Mouse (Mus musculus) heart, adult 9 months (tissue): ENCODE results near the gene Zfp398.

Experiments used
- DNase-seq, 2 experiments: peaks; one replicate each; pipeline ENCODE4 v3.0.0; 2022; ENCODE audit warnings: low spot score in 2 of 2

The Zfp398 gene

DNA sequence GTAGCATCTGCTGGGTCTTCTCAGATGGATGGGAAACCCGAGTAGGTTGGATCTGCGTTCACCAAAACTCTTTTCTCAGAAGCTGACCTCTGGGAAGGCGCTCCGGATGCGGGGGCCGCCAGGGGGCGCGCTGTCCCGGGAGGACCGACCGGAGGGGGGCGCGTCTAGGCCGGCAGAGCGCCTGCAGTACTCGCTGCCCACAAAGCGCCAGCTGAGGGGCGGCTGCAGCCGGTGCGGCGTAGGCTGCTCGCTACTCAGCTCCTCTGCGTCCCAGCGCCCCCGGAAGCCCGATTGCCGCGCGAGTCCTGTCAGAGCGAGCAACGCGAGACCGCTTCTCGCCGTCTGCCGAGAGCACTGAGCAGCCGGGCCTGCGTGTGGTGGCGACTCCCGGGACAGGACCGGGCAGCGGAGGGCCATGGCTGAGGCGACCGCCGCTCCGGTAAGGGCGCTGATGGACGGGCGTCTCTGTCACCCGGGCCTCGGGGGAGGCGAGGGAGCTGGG, at the start of gene Zfp398:
TSS of gene Zfp398 (plus strand) at position 180 of the 502 bp plus-strand sequence.
- DNase-seq: peak; percentile 88 to 93

DNA sequence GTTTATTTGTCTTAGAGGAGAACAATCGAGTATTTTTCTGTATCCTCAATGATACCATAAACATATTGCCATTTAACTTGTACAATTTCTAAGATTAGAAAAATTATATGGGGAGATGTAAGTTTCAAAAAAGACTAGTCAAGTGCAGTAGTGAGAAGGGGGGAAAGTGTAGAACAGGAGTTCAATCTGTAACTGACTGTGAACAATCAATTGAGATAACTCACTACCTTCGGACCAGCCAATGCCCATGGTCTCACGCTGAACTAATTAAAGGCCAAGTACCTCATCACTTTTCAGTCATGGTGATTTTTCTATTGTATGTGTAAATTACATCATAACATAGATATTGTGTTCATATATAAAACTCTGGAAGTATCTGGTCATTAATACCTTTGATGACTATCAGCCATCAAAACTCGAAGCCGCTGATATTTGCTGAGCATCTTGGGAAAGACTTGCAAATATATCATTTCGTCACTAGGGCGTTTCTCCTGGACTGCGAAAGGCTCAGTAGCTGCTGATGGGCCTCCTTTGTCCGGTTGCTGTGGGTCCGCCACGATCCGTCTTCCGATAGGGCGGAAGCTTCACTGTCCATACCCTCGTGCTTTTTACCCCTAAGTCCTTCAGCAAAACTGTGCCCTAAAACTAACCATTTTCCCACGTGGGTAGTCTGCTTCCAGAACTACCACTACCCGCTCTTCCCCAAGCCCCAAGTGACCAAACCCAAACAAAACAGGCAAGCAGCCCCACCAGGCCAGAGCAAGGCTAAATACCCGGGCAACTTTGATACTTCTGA, 47.3 kb upstream of the Zfp398 start:
- DNase-seq: peak; percentile 90 to 93

DNA sequence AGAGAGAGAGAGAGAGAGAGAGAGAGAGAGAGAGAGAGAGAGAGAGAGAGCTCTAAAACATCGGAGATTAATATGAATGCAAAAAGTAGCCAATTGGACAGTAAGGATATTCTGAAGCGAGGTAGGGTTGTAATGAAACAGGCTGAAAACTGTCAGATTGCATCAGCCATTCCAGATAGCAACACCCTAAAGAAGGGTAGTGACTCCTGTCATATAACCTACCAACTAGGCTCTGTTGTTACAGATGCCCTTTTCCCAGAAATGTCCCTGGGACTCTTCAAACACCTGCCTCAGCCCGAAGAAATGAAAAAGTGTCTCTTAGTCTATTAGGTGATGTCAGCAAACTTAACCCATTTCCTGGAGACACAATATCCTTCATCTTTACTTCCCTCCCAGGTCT, 46.6 kb upstream of the Zfp398 start:
- peak in 1 of 2 experiments; percentile 20 for DNase-seq

DNA sequence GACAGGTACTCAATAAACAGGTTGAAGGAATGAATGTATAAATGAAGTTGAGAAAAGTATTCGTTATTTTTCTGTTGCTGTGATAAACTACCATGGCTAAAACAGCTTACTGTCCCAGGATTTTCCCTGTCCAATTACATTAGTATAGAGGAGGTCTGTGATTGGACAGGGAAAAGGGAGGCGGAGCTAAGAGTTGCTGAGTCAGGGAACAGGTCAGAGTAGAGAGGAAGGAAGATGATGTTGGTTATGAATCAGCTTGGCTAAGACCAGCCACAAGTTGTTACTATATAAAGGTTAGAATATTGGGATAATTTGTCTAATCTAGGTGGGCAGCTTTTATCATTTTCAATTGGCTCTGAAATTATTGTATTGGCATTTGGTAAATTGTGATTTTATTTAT, 44.7 kb upstream of the Zfp398 start:
- peak in 1 of 2 experiments; percentile 40 for DNase-seq

DNA sequence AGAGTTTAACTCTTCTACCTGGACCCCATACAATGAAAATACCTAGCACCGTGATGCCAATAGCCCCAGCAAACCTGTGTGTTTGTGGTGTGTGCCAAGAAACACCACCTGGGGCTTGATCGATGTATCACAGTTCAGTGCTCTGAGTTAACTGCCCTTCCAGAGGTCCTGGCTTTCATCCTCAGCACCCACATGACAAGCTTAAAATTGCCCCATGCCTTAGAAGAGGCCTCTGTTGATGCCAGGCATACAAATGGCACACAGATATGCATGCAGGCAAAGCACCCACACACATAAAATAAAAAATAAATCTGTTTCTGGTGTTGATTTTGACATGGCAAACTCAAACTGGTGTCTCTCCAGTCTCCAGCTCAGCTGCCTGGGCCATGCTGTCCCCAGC, 42.9 kb upstream of the Zfp398 start:
- no peak for DNase-seq

DNA sequence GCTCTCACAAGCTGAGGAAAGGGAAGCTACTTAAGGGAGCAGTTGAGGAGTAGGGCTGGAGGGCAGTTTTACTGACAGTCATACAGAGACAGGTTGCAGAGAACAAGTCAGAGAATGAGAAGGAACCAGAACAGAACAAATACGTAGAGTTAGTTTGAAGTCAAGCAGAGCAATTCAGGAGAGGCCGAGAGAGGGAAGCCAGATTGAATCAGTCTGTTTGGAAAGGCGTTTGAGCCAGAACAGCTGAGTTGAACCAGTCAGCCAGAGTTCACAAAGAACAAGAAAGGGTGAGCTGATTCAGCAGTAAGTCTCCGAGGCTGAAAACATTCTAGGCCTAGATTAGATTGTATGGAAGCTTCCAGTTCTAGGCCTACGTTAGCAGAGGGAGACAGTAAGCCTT, 42.2 kb upstream of the Zfp398 start:
- DNase-seq: no peak

DNA sequence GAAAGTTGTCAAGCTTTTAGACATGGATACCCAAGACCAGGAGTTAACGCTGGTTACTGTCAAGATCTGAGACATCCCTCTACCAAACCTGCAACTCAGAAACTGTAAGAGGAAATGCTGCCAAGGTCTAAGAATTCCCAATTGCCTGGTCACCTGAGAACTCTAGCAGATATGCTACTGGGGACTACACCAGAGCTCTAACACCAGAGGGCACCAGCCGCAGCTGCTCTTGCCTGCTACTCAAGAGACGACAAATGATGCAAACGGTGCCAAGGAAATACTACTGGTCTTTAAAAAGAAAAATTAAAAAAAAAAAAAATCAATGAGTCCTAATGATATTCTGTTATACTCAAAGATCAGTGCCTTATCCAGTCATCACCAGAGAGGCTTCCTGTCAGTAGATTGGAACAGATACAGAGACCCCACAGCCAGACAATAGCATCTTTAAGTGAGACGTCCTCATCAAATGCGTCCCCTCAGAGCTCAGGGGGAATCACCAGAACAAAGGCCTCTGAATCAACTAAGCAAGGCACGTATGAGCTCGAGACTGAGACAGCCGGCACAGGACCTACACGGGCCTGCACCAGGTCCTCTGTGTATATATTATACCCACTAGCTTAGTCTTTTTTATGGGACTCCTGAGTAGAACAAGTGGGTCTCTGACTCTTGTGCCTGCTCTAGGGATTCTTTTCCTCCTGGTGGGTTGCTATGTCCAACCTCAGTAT, 41.2 kb upstream of the Zfp398 start:
- DNase-seq: no peak

DNA sequence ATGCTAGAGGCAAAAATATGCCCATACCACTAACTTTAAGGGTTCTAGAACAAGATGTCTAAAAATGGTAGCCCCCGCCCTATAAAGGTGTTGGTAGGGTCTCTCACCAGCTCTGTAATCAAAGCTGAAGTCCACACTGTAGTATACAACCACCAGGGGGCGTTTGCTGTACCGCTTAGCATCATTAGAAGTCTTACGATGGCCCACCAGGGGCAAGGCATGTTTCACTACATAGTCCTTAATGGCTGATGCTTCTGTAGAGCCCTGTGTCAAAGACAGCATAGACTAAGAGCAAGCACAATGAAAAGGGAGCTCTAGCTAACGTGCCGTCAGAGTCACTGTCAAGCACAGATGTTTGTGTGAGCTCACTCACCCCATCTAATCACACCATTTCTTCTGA, 36.4 kb upstream of the Zfp398 start:
- DNase-seq: peak; percentile 36 to 48

DNA sequence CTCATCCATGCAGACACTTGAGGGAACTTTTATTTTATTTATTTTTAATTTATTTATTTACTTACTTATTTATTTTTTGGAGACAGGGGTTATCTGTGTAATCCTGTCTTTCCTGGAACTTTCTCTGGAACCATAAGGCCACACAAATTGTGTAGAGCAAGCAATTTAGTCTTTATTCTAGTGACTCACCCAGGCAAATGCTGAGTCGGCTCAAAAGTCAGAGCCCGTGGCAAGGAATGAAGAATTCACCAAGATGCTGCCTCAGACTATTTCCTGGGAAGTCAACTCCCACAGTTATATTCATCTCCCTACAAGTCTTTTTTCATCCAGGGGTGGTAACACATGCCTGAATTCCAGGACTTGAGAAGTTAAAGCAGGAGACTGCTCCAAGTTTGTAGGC, 29.9 kb upstream of the Zfp398 start:
- DNase-seq: no peak

DNA sequence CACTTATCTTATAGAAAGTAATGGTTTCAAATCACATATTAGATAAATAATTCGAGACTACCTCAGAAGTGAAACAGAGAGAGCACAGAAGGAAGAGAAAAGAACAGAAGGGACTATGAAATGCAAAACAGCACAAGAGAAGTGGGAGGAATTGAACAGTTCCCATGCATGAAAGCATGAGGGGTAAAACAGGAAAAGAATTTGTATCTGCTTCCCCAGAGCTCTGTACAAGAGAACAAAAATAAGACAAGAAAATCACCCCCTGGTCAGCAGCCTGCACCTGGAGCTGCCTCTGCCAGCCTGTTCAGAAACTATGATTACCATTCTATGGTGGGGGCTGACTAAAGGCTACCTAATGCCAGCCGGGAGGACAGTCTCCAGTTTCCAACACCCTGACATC, 28.0 kb upstream of the Zfp398 start:
- no peak for DNase-seq

DNA sequence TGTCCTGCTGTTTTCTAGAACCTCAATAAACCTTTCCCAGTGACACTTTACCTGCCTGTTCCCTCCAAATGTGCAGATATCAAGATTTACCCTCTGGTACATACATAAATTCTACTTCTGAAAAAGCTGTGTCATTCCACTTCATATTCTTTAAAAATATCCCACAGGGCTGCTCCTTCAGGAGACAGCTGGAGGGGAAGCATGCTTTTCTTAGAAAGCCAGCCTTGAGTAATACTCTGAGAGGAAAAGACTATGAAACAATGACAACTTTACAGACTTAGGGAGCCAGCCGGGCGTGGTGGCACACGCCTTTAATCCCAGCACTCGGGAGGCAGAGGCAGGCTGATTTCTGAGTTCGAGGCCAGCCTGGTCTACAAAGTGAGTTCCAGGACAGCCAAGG, 26.9 kb upstream of the Zfp398 start:
- DNase-seq: no peak

DNA sequence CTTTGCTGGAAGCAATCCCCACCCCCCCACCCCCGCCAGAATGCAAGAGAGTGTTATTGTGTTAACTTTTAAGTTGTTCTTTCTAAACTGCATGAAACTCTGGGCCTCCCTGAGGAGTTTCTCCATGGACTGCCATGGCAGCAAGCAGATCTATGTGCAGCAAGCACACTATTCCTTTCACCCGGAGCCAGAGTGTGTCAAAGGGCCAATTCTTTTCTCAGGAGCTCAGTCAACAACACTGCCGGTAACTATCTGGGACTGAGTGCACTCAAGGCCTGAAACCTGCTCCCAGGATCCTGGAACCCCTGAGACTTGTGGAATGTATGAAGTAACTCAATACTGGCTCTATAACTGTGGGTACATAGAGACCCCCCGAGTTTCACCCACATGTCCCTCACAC, 26.4 kb upstream of the Zfp398 start:
- DNase-seq: no peak

DNA sequence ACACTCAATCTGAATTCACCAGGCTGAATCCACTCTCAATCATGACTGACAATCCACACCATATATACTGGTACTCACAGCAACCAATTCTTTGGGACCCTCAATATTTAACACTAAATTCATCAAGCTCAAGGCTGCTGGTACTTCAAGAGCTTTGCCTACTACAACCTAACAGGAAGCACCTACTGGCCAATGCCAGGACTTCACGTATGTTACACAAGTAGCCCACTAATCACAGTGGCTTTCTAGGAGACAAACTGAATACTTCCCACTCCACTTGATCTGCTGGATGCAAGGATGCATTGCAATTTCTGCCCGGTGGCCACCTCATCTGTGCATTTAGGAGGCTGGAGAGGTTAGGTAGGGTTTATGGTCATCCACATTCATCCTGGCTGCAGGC, 25.3 kb upstream of the Zfp398 start:
- DNase-seq: no peak

DNA sequence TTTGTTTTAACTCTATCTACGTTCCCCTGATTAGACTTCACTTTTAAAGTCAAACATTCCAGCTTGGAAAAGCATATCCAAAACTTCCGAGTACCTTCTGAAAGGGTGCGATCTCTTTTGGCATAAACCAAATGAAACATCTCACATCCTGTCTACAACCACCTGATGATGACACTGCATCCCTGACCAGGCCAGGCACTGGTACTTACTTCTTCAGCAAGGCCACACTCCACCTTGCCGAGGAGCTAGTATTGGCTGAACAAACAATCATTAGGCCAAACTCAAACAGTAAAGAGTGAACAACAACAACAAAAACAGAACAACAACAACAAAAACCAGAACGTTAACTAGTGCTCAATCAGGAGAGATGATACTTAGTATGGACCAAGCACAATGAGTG, 24.1 kb upstream of the Zfp398 start:
- no peak for DNase-seq

DNA sequence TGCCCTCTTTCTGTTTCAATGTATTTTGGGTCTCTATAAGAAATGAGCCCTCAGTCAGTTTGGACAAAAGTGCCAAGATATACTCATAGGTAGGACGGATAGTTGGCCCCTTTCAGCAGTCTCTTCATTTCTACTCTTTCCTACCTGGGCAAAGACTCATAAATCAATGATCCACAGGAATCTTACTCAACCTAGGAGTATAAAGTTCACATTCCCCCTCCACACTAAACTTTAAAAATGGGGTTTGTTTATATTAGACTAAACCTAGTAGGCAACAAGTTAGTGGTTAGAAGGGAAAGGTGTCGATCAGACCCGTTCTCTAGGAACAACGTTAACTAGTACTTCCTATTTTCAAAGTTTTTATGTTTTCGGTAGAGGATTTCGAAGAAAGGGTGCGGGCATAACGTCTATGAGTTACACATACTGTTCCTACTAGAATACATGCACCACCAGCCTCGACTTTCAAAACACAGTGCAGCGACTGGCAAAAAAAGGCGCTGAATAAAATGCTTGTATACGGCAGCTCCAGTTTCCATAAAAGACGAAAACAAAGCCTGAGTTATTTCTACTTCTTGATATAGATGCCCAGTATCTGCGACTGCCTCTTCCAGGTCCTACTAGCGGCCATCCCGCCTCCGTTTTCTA, 23.1 kb upstream of the Zfp398 start:
- no peak for DNase-seq

DNA sequence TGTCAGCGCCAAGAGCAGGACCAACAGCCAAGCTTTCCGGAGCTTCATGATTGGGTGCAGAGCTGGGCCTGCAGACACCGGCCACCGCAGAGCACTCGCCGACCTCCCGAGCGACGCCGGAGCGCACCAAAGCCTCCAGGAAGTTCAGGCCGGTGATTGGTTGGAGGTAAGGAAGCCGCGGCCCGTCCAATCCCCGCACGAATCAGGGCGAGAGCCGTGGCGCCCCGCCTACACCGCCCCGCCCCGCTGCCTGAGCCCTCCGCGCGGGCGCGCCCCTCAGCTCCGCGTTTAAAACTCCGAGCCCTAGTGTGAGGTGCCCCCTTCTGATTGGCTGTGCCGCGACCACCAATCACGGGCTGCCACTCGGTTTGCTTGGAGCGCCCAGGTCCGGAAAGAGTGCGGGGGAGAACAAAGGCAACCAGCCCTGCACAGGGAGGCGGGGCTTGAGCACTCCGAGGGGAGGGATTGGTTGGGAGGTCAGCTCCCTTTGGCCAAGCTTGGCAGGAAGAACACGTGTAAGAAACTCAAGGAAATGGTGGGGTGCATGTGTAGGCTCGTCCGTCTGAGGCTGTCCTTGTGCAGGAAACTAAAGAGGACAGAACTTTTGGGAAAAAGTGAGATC, 22.1 kb upstream of the Zfp398 start, which contains the start of gene Pdia4:
TSS of gene Pdia4 (minus strand) at position 174 of the 622 bp plus-strand sequence.
- peak; percentile 99 for DNase-seq

DNA sequence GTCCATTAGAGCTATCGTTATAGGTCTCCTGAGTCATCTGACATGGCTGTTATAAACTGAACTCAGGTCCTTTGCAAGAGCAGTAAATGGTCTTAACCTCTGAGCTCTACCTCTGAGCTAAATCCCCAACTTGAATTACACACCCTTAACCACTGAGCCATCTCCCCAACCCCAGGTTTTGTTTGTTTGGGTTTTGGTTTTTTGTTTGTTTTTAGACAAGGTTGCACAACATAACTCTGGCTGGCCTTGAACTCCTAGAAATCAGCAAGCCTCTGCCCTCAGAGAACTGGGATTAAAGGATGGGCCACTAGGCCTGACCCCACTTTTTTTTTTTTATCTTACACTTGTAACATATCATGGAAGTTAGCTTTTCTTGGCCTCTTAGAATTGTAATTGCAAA, 19.3 kb upstream of the Zfp398 start:
- DNase-seq: no peak

DNA sequence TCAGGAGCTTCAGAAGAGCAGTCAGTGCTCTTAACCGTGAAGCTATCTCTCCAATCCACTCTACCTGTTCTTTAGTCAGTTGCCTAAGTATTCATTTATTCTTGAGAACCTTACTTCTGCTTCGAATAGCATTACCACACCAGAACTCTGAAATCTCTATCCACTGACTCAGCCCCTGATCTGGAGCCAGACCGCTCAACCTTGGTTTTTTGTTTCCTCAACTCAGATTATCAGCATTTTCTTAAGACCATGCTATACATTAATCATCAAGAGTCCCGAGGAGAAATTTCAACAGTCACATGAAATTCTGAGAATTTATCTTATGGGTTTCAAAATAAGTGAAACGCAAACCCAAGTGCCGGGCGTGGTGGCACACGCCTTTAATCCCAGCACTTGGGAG, 16.7 kb upstream of the Zfp398 start:
- no peak for DNase-seq

DNA sequence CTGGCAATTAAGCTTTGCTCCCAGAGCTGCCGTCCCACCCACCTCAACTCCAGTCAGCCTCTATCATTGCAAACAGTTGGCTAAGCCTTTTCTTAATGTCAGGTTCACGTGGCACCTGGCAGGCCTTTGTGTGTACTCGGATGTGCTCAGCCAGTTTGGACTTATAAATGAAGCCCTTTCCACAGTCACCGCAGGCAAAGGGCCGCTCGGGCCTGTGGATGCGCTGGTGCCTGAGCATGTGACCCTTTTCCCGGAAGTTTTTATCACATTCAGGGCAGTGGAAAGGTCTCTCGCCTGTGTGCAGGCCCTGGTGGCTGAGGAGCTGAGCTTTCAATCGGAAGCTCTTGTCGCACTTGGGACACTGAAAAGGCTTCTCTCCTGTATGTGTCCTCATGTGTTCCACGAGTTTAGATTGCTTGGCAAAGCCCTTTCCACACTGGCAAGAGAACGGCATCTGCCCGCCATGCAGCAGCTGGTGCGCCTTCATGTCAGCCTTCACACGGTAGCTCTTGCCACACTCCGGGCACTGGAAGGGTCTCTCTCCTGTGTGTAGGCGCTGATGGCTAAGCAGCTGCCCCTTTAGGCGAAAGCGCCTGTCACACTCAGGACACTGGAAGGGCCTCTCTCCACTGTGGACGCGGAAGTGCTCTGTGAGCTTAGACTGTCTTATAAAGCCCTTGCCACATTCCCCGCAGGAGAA, 15.7 kb upstream of the Zfp398 start:
- DNase-seq: no peak

DNA sequence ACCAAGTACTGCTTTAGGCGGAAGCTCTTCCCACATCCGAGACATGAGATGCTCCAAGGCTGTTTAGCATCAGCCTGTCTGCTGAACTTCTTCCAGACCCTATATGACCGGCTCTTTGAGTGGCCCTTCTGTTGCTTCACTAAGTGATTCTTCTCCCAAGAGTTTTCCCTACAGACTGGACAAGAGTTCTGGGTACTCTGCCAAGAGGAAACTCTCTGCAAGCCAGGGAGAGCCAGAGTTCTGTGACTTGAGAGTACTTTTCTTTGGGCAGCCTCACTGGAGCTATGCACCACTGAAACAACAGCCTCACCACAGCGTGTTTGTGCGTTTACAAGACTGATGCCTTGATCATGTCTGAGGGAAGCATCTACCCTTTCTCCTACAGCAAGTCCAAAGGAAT, 14.2 kb upstream of the Zfp398 start:
- no peak for DNase-seq

DNA sequence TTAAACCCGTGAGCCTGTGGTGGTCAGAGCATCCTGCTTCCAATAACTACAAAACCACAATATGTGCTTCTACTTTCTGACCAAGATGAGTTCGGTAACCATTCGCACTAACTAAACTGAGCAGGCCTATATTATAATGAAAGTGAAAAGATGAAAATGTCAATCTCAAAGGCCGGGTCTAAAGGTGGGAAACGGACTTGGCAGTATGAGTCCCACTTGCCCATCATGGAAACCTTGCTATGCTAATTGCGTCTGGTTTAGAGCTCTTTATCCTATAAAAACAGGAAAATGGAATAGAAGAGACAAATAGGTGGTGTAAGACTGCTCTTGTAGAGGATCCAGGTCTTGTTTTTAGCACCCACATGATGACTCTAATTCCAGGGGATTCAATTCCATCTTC, 13.7 kb upstream of the Zfp398 start:
- no peak for DNase-seq
